Mouse (Mus musculus) left cerebral cortex, adult 9 months (tissue): Measurements from ENCODE around the gene Tcl1b3.
"Not testable (repeated sequence)": the region's sequence is repeated elsewhere in the genome, so short reads cannot be mapped to it uniquely, and the experiment has no call there.

ENCODE experiments used
- DNase-seq, 2 experiments: peaks; one replicate each; pipeline ENCODE4 v3.0.0; 2022; ENCODE audit warnings: low spot score in 2 of 2

The Tcl1b3 gene

DNA sequence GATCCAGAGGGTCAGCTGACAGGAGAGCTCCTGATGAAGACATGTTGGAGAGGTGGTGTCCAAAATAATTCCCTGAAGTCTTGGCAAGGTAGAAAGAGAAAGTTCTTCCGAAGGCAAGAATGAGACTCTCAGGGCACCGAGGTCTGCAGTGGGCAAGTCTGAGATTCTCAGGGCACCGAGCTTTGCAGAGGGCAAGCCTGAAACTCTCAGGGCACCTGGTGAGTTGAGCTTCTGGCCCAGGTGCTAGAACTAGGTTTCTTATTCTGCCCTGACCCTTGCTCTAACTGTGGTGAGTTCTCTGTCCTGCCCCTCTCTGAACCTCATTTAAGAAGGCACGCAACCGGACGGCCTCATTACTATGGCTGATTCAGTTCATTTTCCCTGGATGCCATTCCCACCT, at the start of gene Tcl1b3:
Gene Tcl1b3, plus strand, starts transcription at position 301 of the 400 bp plus-strand sequence.
- DNase-seq: not testable (repeated sequence)

DNA sequence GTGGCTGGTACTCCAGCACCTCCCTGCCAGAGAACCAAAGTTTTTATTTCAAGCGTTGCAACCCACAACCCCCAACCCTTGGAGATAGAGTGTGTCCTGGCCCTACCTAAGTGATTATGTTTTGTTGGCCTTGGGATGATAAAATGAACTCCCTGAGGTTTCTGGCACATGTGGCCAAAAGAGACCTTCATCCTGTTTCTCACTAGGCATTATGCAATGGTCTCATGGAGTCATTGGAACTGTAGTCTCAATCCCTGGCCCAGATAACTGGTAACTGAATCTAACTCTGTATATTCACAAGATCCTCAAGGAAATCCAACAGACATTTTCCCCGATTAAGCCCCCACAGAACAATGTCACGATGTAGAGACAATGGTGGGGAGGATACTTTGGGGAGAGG, 47.7 kb upstream of the Tcl1b3 start:
- no peak for DNase-seq

DNA sequence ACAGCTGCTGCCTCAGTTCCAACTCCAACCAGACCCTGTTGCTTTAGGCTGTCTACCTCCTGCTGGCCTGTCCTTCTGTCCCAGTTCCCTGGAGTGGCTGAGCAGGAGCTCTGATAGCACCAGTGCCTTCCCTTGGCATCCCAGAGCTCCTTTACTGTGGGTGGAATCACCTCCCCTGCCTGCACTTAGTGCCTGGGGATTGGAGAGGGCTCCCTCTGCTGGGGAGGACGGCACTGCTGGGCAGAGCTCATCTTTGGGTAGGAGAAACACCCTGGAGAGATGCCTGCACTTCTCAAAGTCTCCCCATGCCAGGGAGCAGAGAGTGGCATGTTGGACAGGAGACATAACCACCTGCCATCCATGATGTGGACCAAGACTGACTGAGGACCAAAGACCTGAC, 45.9 kb upstream of the Tcl1b3 start:
- not testable (repeated sequence) for DNase-seq

DNA sequence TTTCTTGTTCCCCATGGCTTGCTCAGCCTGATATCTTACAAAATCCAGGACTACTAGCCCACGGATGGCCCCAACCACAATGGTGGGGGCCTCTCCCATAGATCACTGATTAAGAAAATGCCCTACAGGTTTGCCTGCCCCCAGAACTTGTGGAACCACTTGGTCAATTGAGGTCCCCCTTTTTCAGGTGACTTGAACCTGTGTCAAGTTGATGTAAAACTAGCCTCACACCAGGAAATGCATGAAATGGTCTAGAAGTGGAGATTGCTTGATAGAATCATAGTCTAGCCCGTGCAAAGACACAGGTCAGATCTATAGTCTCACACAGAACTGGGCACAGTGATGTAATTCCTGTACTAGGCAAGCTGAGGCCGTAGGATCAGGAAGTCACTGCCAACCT, 45.1 kb upstream of the Tcl1b3 start, which contains the start of gene Tcl1b2:
Gene Tcl1b2, plus strand, starts transcription at position 301 of the 400 bp plus-strand sequence.
- DNase-seq: no peak

DNA sequence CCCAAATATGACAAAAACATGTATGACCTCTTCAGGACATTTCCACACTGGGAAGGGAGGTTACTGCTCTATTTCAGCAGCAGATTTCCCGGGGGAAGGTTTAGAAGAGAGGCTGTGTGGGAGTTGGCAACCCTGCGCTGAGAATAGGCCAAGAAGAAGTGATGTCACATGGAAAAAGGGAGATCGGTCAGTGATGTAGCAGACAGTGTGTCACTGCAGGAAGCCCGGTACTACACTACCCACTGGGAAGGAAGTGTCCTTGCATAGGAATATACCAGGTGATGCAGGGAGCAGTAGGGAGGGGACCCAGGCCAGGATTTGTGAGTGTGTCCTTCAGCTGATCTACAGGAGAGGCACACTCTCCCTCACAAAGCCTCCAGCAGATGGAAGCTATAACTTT, 35.6 kb upstream of the Tcl1b3 start:
- DNase-seq: peak in 1 of 2 experiments; percentile 2

DNA sequence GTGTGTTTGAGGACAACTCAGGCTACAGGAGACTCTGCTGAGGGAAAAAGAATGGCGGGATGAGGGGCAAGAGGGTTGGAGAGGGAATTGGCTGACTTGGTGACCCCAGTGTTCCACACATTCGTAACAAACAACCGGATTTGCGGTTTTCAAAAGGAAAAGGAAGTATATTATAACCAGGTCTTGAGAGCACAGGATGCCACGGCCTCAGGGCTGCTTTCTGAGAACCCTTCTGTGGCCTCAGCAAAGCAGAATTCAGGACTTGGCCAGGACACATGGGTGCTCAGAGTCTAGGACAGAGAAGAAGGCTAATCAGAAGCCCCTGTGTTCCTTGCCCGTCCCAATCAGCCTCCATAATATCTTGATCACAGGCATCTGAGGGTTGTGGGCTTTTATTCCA, 32.0 kb upstream of the Tcl1b3 start:
- DNase-seq: no peak

DNA sequence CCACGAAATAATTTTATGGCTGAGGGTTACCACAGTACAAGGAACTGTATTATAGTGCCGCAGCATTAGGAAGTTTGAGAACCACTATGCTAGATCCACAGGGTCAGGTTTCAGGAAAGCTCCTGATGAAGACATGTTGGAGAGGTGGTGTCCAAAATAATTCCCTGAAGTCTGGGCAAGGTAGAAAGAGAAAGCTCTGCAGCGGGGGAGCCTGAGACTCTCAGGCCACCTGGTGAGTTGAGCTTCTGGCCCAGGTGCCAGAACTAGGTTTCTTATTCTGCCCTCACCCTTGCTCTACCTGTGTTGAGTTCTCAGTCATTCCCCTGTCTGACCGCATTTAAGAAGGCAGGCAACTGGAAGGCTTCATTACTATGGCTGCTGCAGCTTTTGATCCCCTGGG, 31.5 kb upstream of the Tcl1b3 start, which contains the start of gene Tcl1b1:
Gene Tcl1b1, plus strand, starts transcription at position 301 of the 400 bp plus-strand sequence.
- no peak for DNase-seq

DNA sequence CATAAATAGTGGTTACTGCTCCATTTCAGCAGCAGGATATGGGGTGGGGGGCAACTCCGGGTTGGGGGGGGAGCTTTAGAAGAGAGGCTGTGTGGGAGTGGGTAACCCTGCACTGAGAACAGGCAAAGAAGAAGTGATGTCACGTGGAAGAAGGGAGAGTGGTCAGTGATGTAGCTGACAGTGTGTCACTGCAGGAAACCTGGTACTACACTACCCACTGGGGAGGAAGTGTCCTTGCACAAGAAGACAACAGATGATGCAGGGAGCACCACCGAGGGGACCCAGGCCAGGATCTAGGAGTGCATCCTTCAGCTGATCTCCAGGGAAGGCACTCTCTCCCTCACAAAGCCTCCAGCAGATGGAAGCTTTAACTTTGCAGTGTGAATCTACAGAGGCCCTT, 24.1 kb upstream of the Tcl1b3 start:
- DNase-seq: no peak

DNA sequence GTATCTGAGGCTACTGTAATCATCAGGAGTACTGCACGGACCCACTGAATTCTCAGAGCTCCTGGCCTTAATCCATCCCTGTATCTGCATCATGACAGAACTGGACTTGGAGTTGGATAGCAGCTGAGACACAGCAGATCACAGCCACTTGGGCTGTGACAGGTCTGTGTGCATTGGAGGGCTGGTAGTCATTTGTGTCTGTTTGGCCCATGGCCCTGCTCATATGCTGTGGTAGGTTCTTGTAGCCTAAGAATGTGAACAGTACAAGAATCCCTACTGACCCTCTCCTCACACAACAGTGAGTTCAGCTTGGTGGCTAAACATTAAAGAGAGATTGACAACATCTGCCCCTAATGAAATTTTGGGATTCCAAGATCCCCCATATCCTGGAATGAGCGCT, 17.5 kb upstream of the Tcl1b3 start:
- no peak for DNase-seq

DNA sequence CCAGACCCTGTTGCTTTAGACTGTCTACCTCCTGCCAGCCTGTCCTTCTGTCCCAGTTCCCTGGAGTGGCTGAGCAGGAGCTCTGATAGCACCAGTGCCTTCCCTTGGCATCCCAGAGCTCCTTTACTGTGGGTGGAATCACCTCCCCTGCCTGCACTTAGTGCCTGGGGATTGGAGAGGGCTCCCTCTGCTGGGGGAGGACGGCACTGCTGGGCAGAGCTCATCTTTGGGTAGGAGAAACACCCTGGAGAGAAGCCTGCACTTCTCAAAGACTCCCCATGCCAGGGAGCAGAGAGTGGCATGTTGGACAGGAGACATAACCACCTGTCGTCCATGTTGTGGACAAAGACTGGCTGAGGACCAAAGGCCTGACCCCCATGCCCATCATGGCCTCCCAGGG, 16.5 kb upstream of the Tcl1b3 start:
- peak in 1 of 2 experiments; percentile 46 for DNase-seq

DNA sequence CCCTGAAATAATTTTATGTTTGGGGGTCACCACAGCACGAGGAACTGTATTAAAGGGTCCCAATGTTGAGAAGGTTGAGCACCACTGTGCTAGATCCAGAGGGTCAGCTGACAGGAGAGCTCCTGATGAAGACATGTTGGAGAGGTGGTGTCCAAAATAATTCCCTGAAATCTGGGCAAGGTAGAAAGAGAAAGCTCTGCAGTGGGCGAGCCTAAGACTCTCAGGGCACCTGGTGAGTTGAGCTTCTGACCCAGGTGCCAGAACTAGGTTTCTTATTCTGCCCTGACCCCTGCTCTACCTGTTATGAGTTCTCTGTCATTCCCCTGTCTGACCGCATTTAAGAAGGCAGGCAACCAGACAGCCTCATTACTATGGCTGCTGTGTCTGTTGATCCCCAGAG, 14.8 kb upstream of the Tcl1b3 start, which contains the start of gene Tcl1b5:
Gene Tcl1b5, plus strand, starts transcription at position 301 of the 400 bp plus-strand sequence.
- not testable (repeated sequence) for DNase-seq

DNA sequence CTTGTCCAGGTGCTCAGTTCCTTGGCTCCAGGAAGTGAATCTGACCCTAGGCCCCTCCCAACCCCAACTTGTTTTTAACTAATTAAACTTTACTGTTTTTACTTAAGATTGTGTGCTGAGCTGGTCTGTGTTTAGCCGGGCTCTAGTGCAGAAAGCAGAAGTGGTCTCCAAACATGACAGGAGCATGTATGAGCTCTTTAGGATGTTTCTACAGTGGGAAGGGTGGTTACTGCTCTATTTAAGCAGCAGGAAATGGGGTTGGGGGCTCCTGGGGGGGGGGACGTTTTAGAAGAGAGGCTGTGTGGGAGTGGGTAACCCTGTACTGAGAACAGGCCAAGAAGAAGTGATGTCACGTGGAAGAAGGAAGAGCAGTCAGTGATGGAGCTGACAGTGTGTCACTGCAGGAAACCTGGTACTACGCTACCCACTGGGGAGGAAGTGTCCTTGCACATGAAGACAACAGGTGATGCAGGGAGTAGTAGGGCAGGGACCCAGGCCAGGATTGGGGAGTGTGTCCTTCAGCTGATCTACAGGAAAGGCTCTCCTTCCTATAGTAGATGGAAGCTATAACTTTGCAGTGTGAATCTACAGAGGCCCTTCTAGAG, 9.7 kb upstream of the Tcl1b3 start:
- not testable (repeated sequence) for DNase-seq

DNA sequence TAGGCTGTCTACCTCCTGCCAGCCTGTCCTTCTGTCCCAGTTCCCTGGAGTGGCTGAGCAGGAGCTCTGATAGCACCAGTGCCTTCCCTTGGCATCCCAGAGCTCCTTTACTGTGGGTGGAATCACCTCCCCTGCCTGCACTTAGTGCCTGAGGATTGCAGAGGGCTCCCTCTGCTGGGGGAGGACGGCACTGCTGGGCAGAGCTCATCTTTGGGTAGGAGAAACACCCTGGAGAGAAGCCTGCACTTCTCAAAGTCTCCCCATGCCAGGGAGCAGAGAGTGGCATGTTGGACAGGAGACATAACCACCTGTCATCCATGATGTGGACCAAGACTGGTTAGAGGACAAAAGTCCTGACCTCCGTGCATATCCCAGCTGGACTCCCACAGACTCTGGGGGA, 1.9 kb upstream of the Tcl1b3 start:
- DNase-seq: not testable (repeated sequence)

DNA sequence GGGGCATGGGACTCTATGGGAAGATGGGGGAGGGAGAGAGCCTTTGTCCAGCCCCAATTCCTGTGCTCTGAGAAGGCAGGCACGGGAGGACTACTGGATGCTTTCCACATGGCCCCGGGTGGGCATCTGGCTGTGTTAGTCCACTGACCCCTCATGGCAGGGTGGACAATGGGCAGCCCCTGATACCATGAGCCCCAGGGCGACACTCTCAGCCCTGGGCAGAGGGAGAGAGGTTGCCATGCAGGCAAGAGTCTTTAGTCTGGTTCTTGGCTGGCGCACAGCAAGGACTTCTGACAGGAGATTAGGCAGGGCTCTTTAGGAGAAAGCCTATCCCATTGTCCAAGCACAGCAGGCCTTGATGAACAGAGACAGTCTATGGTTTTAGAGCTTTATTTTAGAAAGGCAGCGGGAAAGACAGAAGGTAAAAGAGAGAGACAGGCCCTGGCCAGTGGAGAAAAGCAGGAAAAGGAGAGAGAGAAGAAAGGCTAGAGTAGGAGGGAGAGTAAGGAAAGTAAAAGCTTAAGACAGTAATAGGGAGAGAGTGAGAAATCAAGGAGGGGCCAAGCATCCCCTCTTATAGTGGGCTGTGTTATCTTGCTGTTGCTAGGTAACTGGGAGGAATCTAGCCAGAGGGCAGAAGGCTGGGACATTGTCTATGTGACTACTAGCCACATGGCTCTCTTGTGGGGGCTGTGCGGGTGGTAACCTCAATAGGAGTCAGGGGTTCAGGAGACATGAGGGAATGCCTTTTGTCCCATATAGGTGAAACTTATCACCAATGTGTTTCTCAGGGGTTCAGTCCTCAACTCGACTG, 9.0 kb downstream of the Tcl1b3 start:
- not testable (repeated sequence) for DNase-seq

DNA sequence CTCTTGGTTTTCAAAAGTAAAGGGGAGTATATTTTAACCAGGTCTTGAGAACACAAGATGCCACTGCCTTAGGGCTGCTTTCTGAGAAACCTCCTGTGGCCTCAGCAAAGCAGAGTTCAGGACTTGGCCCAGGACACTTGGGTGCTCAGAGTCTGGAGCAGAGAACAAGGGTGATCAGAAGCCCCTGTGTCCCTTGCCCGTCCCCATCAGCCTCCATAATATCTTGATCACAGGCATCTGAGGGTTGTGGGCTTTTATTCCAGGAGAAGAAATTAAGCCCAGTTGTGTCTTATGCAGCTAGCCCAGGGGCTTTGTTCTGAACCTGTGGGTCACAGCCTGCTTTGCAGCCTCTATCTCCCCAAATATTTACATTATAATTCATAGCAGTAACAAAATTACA, 10.8 kb downstream of the Tcl1b3 start, which contains the start of gene Tcl1b4:
Gene Tcl1b4, plus strand, starts transcription at position 301 of the 400 bp plus-strand sequence.
- DNase-seq: not testable (repeated sequence)

DNA sequence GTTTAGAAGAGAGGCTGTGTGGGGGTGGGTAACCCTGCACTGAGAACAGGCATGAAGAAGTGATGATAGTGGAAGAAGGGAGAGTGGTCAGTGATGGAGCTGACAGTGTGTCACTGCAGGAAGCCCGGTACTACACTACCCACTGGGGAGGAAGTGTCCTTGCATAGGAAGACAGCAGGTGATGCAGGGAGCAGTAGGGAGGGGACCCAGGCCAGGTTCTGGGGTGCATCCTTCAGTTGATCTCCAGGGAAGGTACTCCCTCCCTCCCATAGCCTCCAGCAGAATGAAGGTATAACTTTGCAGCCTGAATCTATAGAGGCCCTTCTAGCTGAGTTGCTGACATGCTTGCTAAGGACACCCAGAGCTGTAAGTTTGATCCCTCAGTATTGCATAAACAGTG, 16.2 kb downstream of the Tcl1b3 start:
- DNase-seq: no peak

DNA sequence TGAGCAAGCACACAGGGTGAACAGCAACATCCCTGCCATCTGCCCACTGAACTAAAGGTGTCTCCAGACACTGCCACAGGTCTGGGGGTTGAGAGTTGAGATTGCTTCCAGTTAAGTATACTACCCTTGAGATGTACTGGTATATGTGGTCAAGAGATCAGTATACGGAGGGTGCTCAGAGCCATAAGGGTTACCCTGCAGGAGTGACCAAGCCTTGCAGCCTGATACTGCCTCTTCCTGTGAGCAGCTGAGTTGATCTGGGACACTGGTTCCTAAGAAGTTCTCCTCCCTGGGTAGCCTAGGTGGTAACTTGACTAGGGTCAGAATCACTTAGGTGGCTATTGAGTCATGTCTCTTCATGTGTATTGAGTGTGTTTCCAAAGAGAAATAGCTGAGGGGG, 17.6 kb downstream of the Tcl1b3 start:
- DNase-seq: no peak

DNA sequence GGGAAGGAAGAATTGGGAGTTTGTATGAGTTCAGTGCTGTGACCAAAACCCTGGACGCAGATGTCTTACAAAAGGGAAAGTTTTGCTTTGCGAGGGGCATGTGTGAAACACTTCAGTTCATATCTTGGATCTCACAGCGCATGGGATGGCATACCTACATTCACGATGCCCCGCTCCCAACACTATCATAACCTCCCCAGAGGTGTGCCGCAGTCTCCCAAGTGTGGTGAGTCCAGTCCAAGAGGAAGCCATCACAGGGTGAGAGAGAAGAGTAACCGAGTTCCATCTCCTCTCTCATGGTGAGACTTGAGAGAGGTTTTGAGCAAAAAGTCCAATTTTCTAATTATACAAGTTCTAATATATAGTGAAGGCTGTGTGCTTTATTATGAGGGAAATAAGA, 18.4 kb downstream of the Tcl1b3 start:
- DNase-seq: no peak

DNA sequence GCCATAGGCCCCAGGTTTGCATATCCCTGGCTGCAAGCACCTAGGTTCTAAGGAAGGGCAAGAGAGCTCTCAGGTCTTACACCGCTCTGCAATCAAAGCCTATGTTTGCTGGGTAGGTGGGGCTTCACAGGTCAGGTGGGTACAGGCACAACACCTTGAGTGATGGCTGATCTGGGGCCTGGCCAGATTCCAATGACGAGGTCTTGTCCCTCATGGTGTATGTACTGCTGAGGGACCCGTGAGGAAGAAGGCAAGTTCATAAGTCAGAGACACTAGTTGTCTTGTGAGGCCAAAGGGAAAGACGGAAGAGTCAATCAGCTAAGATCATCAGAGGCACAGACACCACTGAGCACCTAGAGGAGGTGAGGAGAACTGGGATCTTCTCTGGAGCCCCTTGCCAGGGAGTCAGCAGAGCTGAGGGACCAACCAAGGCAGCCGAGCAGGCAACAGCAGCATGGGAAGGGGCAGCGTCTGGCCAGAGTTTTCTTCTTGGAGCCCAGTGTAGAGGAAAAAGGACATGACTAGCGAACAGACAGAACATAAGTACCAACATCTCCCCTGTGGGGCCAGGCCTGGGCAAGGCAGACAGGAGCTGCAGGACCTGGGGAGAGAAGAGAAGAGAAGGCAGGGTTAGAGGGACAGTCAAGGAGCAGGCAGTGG, 26.4 kb downstream of the Tcl1b3 start:
- no peak for DNase-seq

DNA sequence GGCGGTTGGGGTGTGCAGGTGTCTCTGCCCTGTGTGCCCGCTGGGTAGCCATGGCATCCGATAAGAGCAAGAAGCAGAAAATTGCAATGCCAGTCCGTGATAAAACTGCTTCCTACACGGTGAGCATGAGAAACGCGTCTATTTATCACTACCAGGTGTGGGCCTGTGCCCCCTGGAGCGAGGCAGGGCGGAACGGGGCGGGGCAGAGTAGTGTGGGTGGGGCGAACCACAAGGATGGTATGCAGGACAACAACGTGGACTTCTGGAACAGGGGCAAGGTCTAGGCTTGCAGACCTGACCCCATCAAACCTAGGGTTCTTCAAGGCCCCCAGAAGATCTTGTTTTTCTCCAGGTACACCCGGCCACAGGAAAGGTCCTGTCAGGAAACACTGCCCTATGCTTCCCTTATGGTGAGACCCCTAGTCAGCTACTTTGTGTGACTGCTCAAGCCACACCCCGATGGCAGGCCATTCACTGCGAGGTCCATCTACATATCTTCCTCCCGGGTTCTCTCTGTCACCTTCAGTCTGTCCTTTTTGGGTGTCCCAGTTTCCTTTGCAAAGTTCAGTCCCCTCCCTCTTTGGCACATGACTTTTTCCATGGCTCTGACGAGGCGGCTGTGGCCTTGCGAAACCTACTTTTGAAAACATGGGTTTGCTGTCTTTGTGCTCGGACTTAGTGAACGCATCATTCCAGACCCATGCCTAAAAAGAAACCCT, 31.9 kb downstream of the Tcl1b3 start, which contains the start of gene Tcl1:
Gene Tcl1, minus strand, starts transcription at position 193 of the 719 bp plus-strand sequence.
- no peak for DNase-seq

DNA sequence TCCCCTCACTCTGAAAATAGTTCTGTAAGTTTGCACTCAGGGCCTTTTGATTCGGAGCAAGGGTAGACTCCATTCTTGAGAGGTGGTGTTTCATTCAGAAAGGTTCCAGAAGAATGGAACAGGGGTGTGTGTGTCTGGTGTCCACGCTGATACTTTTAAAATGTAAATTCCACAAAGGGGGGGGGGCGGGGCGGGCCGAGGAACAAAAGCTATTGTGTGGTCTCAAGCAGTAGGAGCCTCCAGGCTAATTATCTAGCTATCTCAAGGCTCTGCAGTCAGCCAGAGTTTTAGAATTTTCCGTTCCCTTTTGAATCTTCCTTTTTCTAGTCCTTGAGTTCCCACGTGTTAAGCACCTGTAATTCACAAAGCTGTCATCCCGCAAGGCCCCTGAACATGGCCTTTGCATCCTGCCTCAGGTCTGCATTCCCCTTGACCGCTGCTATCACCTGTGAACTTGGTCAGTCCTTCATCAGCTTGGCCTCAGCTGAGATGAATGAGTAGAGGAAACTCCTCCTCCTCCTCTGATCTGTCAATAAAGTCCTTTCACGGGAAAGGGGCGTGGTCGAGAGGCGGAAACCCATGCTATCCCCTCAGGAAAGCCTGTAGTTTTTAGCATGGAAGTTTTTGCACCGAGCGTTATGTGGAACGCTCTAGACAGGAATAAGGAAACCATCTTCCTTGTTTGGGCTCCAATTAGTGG, 33.9 kb downstream of the Tcl1b3 start:
- no peak for DNase-seq
